Mouse (Mus musculus) urinary bladder, adult 18-20 months (tissue): ENCODE measurements around the gene Trpc6.

Experiments
- DNase-seq, 2 experiments: peaks; one replicate each; pipeline ENCODE4 v3.0.0; 2022; ENCODE audit warnings: low spot score in 2 of 2, mixed read lengths in 2 of 2

Gene Trpc6

DNA sequence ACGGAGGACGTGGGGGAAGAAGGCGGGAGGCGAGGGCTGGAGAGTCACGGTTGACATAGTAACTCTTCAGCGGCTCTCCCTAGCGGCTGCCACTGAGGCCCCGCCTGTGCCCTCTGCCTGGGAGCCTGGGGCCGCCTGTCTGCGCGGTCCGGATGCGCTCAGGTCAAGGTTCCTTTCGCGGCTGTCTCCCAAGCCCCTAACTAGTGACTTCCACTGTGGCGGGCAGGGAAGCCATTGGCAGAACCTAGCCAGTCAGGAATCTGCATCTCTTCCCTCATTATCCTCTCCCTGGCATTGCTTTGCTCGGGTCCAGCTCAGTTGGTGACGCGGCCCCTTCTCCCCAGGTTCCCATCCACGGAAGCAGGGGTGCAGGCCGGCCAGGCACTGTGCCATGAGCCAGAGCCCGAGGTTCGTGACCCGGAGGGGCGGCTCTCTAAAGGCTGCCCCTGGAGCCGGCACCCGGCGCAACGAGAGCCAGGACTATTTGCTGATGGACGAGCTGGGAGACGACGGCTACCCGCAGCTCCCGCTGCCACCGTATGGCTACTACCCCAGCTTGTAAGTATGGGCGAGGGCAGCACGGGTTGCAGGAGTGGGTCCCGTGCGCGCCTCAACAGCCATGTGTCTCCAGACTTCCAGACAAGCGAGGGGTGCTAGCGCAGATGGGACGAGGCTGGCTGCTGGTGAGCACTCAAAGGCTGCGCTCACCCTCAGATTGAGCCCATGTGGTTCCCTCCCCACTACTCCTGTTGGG lies at the start of gene Trpc6:
Gene Trpc6, plus strand, starts transcription at position 102 of the 754 bp plus-strand sequence.
- no peak for DNase-seq

DNA sequence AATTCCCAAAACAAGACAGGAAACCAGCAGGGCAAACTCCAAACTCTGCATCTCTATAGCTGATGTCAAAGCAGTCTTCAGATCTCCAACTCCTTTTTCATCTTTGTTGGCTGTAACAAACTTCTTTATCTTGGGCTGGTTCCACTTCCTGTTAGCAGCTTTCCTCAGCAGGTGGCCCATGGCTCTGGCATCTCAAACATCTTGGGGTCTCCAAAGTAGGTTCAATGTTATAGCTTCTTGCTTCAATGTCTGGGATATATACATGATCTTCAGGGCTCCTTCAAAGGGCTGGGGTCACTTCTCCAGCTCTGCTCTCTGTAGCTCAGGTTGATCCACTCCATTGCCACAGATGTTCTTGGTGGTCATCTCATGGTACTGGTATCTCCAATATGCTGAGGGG lies 23.0 kb upstream of the Trpc6 start:
- no peak for DNase-seq

- no peak for DNase-seq
Observed at GRCm38 (mm10) chr9:8533670-8534069, 10.3 kb upstream of the Trpc6 start.

- no peak for DNase-seq
Observed at GRCm38 (mm10) chr9:8545236-8545635, 1.3 kb downstream of the Trpc6 start.

DNA sequence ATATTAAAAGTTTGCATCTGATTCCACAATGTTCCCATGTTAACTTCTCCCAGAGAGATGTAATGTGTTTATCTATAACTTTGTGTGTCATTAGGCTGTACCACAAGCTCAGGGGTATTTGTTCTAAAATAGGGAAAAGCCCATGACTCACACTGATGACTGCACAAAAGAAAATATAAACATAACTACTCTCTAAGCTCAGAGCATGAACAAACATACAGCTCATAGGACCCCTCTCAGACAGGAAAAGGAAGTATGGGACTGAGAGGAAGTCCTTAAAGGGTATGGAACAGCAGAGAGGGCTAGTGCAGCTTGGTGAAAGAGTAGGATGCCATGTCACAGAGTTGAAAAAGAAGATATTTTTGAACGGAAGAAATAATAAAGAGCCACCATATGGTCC lies 14.6 kb downstream of the Trpc6 start:
- no peak for DNase-seq

DNA sequence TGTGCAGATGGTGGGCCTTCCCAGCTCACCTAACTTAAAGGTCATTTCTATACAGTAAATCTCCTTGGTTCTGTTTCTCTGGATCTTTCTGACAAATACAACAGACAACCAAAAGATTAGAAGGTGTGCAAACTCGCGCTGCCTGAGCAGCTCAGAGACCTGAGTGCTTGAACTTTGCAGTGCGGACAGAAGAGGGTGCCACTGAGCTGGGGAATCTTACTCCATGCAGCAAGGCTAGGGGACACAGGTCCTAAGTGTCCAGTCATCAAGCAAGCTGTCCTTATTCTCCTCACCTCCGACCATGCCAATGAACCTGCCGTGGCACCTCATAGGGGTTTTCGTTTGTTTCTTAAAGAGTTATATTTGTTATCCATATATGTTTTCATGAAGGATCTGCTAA lies 48.7 kb downstream of the Trpc6 start:
- no peak for DNase-seq

DNA sequence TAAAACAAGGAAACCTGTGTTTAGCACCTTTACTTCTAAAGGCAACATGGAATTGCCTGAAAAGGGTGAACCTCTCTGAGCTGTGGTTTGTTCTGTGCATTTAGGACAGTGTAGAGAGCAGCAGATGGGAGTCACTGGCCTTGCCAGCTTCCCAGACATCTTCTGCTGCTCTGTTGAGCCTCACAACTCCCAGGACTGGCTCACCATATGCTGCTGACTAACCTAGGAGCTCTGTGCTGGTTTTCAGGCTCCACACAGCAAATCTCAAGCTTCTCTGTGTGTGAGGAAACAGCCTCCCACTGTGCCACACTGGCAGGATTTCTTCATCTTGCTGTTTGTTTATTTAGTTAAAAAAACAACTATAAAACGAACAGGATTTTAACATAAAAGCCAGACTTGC lies 53.1 kb downstream of the Trpc6 start:
- no peak for DNase-seq

DNA sequence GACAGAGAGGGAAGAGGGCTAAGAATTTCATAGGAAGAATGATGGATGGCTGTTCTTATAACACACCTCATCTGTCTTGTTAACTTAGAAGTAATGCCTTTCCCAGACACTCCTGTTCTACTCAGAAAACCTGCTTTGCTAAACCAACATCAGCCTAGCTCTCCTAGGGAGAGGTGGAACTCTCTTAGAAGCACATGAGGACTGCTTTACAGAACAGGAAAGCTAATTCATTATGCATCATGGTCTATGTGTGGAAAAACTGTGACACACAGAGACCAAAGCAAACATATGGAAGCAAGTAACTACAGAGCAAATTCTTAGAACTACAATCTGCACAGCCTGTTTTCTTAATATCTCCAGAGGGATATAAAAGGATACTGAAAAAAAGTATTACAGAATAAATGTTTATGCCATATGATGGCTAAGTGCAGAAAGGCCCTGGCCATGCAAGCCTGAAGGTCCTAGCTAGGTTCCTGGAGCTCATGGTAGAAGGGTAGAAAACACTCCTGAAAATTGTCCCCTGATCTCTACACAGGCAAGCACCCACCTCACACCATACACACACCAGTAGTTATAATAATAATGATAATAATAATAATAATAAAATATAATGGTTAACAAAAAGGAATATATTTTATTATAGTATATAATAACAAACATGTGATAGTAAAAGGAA lies 63.0 kb downstream of the Trpc6 start:
- no peak for DNase-seq

- no peak for DNase-seq
Observed at GRCm38 (mm10) chr9:8634344-8634743, 90.4 kb downstream of the Trpc6 start.

DNA sequence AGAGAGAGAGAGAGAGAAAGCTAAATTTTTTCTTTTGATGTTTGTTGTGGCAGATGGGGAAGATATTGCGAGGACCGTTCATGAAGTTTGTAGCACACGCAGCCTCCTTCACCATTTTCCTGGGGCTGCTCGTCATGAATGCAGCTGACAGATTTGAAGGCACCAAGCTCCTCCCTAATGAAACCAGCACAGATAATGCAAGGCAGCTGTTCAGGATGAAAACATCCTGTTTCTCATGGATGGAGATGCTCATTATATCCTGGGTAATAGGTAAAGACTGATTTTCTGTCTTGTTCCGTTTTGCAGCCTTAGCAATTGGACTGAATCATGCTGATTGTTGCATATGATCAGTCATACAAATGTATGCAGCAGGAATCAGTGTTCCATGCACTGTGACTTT lies 99.5 kb downstream of the Trpc6 start:
- DNase-seq = no peak

- no peak for DNase-seq
Observed at GRCm38 (mm10) chr9:8655347-8655746, 111.4 kb downstream of the Trpc6 start.

- DNase-seq = no peak
Observed at GRCm38 (mm10) chr9:8672944-8673343, 129.0 kb downstream of the Trpc6 start.

DNA sequence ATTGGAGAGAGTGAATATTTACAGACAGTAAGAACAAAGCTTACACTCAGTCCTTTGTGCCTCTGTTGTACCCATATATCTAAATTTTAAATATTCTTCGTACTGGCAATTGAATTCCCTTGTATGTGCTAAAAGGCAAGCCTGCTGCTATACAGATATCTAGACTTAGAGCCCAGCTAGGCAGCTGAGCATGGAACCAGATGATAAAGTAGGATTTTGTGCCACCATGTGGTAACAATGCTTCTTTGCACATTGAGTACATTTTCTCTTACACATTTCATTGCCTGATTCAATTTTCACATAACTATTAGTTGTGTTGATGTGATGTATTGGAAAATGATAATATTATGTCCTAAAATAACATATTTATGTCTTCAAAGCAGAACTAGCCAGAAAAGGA lies 132.7 kb downstream of the Trpc6 start:
- DNase-seq = no peak

DNA sequence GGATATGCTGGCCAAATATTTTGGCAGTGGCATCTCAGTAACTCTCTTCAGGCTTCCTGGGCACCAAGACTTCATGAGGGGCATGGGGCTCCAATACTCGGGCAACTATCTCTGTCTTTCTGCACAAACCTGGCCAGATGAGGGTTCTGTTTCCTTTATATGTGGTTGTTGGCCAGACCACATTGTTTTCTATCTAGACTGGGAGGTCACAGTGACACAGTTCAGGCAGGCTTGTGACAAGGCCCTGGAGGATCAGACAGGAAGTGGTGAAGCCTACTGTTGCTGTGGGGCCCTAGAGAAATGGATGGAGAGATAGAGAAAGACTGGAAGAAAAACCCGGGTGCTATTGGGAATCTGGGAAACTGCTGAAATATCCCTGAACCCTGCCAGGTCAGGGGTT lies 149.2 kb downstream of the Trpc6 start:
- DNase-seq = no peak

- peak; percentile 45 to 48 for DNase-seq
Observed at GRCm38 (mm10) chr9:8700669-8701068, 156.7 kb downstream of the Trpc6 start.

- DNase-seq = no peak
Observed at GRCm38 (mm10) chr9:8703516-8703915, 159.6 kb downstream of the Trpc6 start.

DNA sequence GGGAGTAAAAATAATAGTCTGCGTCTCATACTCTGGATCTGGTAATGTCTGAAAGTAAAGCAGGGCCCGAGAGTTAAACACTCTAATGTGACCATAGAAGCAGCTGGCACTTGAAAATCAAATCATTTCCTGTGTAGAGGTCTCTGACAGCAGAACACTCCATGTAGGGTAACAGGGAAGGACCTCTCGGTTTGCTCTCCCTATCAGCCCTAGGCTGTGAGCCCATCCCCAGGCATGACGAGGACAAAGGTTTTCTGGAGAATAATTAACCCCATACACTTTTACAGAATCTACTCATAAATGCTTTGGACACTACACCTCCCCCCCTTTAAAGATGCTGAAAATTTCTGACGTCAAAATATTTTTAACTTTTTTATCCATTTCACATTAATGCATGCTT lies 160.0 kb downstream of the Trpc6 start:
- no peak for DNase-seq

GRCm38 (mm10) chr9:8710052-8710739 lies 166.3 kb downstream of the Trpc6 start:
- DNase-seq = no peak

GRCm38 (mm10) chr9:8719017-8719416 lies 175.1 kb downstream of the Trpc6 start:
- DNase-seq = no peak

DNA sequence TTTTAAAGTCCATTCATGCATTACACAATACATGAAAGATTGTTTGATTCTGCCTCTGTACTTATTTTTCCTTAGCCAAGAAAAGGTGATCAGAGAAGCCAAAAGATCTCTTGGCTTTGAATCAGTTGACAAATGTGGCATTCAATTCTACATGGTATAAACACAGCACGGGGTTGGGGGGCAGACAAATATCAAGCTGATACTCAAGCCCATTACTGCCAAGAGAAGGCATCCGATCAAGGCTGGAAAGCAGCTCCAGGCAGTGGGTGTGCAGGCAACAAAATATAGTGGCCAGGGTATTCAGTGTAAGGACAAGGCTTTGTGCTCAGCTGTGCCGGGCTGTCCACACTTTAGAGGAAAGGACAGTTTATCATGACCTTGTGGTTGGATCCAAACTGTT lies 185.1 kb downstream of the Trpc6 start:
- no peak for DNase-seq
